Mouse (Mus musculus) embryonic facial prominence, embryonic 14.5 days (tissue): ENCODE data around the gene Cd5. TPM values are rescaled to one million over a fixed set of nuclear protein-coding genes. Genes with fewer than 3 reads are reported as not detected.

Source experiments
- ATAC-seq: fragments of 200-750 bp; cut with Nextera tagmentation; 2 replicates; pipeline ENCODE4 v1.8.0; 2017; ENCODE audit warnings: low read depth, moderate number of reproducible peaks, moderate TSS enrichment
- DNase-seq: peaks from one replicate; pipeline ENCODE4 v3.0.0-alpha.2; 2015; ENCODE audit warnings: low spot score
- H3K27ac ChIP-seq: fragments of 300-500 bp; sonication (generic); replicated peaks from 2 replicates; pipeline ENCODE4 v1.5.1; 2014; ENCODE audit warnings: low read depth, mild to moderate bottlenecking, low read length, moderate library complexity
- H3K27me3 ChIP-seq: fragments of 300-500 bp; sonication (generic); replicated peaks from 2 replicates; pipeline ENCODE4 v1.6.1; 2014; ENCODE audit warnings: low read length; ENCODE audit not compliant: control insufficient read depth, insufficient read depth
- H3K36me3 ChIP-seq: fragments of 300-500 bp; sonication (generic); 2 replicates; pipeline ENCODE4 v1.6.1; 2014; ENCODE audit warnings: low read length, mixed read lengths; ENCODE audit not compliant: control insufficient read depth, insufficient read depth
- H3K4me1 ChIP-seq: fragments of 300-500 bp; sonication (generic); 2 replicates; pipeline ENCODE4 v1.6.1; 2014; ENCODE audit warnings: antibody characterized with exemption, low read length; ENCODE audit not compliant: control insufficient read depth, insufficient read depth
- H3K4me2 ChIP-seq: fragments of 300-500 bp; sonication (generic); 2 replicates; pipeline ENCODE4 v1.6.1; 2014; ENCODE audit warnings: low read depth, mild to moderate bottlenecking, low read length, moderate library complexity, mixed read lengths
- H3K4me3 ChIP-seq: fragments of 300-500 bp; sonication (generic); 2 replicates; pipeline ENCODE4 v1.5.1; 2014; ENCODE audit warnings: low read depth, mild to moderate bottlenecking, low read length
- H3K9ac ChIP-seq: fragments of 300-500 bp; sonication (generic); 2 replicates; pipeline ENCODE4 v1.6.1; 2014; ENCODE audit warnings: low read depth, mild to moderate bottlenecking, low read length, moderate library complexity, mixed read lengths
- H3K9me3 ChIP-seq: fragments of 300-500 bp; sonication (generic); 2 replicates; pipeline ENCODE4 v1.6.1; 2016; ENCODE audit warnings: low read length; ENCODE audit not compliant: control insufficient read depth
- WGBS: fragments of 180-500 bp; shearing (Covaris S2); extraction: QIAGEN DNeasy Blood & Tissue Kit; methylation state at CpG from one replicate; pipeline ENCODE4 v1.1.7; 2014; 5-methylcytosine and 5-hydroxymethylcytosine counted together
- polyA plus RNA-seq: library from polyadenylated mRNA; unstranded; fragments of >200 nt; fragmentation: Nextera tagmentation; extraction: Ambion mirVana; gene quantifications from 2 replicates; pipeline ENCODE4 v1.2.1, GENCODE M21; 2014

The Cd5 gene
- polyA plus RNA-seq, 1 experiment from 2014 or later = 0.78 TPM

GRCm38 (mm10) chr19:10740641-10741440, 2.0 kb upstream of the Cd5 start:
- Histone ChIP-seq H3K36me3 (no peaks in the 10 kb centered on the region), H3K4me3 (no peak overlapping the region), H3K4me2 (no peak overlapping the region), H3K9ac (no peak overlapping the region), H3K4me1 (no peaks in the 10 kb centered on the region), H3K27me3 (no peaks in the 10 kb centered on the region), H3K27ac (no peak overlapping the region), H3K9me3 (no peaks in the 10 kb centered on the region)
- 0 out of 2 replicates have a peak, but pooled peaks have one; percentile 30 for ATAC-seq
- no peak for DNase-seq
- 35% methylated on average over 11 of the region's 11 CpGs for WGBS

- H3K4me2 ChIP-seq = no peak overlapping the region
- H3K36me3 ChIP-seq = no peaks in the 10 kb centered on the region
- no peaks in the 10 kb centered on the region for H3K9me3 ChIP-seq
- ATAC-seq (no peak), DNase-seq (no peak)
- H3K4me3 ChIP-seq = no peak overlapping the region
- H3K27me3 ChIP-seq = no peaks in the 10 kb centered on the region
- no peak overlapping the region for H3K27ac ChIP-seq
- H3K9ac ChIP-seq = no peak overlapping the region
- 81% methylated on average over 4 of the region's 4 CpGs for WGBS
- no peaks in the 10 kb centered on the region for H3K4me1 ChIP-seq
These were observed 1.1 kb upstream of the Cd5 start for GRCm38 (mm10) chr19:10739916-10740315.

DNA sequence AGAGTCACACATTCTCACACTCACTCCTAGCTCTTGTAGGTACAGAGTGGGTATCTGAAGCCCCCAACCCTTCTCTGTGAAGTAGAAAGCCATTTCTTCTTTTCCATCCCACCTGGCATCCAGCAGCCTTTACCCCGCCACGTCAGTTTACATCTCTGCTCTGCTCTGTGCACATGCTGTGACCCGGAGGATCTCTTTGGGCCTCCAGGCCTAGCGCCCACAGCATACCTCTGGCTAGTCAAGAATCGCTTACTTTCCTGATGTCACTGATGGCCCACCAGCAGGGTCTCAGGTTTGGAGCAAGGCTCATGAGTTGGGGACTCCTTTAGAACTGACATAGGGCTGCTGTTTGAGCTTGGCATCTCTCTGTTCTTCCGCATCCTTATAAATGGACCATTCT, 764 bp downstream of the Cd5 start:
- H3K27me3 ChIP-seq = no peaks in the 10 kb centered on the region
- no peaks in the 10 kb centered on the region for H3K9me3 ChIP-seq
- 89% methylated on average over 6 of the region's 6 CpGs for WGBS
- no peak for DNase-seq
- no peak overlapping the region for H3K9ac ChIP-seq
- no peak overlapping the region for H3K4me3 ChIP-seq
- H3K27ac ChIP-seq = no peak overlapping the region
- H3K36me3 ChIP-seq = no peaks in the 10 kb centered on the region
- no peak for ATAC-seq
- H3K4me2 ChIP-seq = no peak overlapping the region
- H3K4me1 ChIP-seq = no peaks in the 10 kb centered on the region

DNA sequence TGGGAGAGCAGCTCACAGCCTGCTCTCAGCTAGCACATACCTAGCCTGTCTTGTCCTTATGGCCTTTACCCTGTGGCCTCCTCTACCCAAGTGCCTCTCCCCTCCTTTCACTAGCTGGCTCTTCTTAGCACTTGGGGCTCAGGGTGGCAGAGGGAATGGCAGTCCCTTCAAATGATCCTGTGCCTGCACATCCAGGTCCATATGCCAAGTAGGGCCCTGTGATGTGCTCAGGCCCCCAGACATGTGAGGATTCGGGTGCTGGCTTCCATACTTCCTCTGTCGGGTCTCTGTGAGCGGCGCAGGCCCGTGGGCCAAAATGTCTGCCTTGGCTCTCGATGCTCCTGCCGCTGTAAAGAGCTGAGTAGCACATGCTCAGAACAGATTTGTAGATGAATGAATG, 2.9 kb downstream of the Cd5 start:
- DNase-seq = no peak
- H3K4me1 ChIP-seq = no peaks in the 10 kb centered on the region
- no peak for ATAC-seq
- 94% methylated on average over 7 of the region's 7 CpGs for WGBS
- H3K27me3 ChIP-seq = no peaks in the 10 kb centered on the region
- H3K4me3 ChIP-seq = no peak overlapping the region
- H3K27ac ChIP-seq = no peak overlapping the region
- no peak overlapping the region for H3K9ac ChIP-seq
- no peaks in the 10 kb centered on the region for H3K36me3 ChIP-seq
- H3K9me3 ChIP-seq = no peaks in the 10 kb centered on the region
- no peak overlapping the region for H3K4me2 ChIP-seq

- H3K9me3 ChIP-seq = no peaks in the 10 kb centered on the region
- H3K4me2 ChIP-seq = no peak overlapping the region
- DNase-seq (no peak), ATAC-seq (no peak)
- 86% methylated on average over 3 of the region's 3 CpGs for WGBS
- H3K4me3 ChIP-seq = no peak overlapping the region
- no peaks in the 10 kb centered on the region for H3K36me3 ChIP-seq
- no peaks in the 10 kb centered on the region for H3K4me1 ChIP-seq
- H3K27me3 ChIP-seq = no peaks in the 10 kb centered on the region
- no peak overlapping the region for H3K27ac ChIP-seq
- H3K9ac ChIP-seq = no peak overlapping the region
These were observed 3.7 kb downstream of the Cd5 start for GRCm38 (mm10) chr19:10735061-10735460.

GRCm38 (mm10) chr19:10734554-10734953, 4.2 kb downstream of the Cd5 start:
- 75% methylated on average over 7 of the region's 7 CpGs for WGBS
- H3K27me3 ChIP-seq = no peaks in the 10 kb centered on the region

DNA sequence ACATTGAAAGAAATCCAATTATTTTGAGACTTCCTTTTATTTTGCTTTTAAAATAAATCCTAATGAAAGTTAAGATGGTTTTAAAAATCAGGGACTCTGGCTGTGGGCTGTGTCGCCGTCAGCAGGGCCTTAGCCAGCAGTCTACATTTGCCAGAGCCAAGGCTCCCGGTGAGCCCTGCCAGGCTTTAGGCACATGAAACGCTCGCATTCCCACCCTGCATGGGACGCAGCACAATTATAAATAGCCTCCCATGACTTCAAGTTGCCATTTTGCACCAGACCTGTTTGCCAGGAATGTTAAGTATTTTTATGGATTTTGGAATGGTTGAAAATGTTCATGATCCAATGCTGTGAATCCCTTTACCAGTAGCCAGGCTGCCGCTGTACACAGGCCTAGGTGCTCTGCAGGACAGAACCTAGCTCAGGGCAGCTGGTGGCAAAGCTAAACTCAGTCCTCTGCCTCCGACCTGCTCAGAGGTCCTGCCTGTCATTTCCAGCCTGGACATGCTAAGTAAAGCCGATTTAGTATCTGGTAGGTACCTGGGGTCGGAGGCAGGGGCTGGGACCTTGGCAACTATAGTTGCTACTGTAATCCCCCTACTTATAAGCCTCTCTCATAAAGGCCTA, 5.2 kb downstream of the Cd5 start:
- no peaks in the 10 kb centered on the region for H3K36me3 ChIP-seq
- ATAC-seq (no peak), DNase-seq (no peak)
- H3K27ac ChIP-seq = no peak overlapping the region
- 78% methylated on average over 10 of the region's 10 CpGs for WGBS
- no peak overlapping the region for H3K4me2 ChIP-seq
- no peak overlapping the region for H3K9ac ChIP-seq
- H3K4me3 ChIP-seq = no peak overlapping the region
- H3K27me3 ChIP-seq = no peaks in the 10 kb centered on the region
- no peaks in the 10 kb centered on the region for H3K4me1 ChIP-seq
- H3K9me3 ChIP-seq = no peaks in the 10 kb centered on the region

More at GRCm38 (mm10) chr19:10734554-10734953, 4.2 kb downstream of the Cd5 start:
- Histone ChIP-seq H3K27ac (no peak overlapping the region), H3K4me3 (no peak overlapping the region), H3K9me3 (no peaks in the 10 kb centered on the region), H3K36me3 (no peaks in the 10 kb centered on the region), H3K9ac (no peak overlapping the region), H3K4me1 (no peaks in the 10 kb centered on the region), H3K4me2 (no peak overlapping the region)
- DNase-seq = no peak
- ATAC-seq = no peak

DNA sequence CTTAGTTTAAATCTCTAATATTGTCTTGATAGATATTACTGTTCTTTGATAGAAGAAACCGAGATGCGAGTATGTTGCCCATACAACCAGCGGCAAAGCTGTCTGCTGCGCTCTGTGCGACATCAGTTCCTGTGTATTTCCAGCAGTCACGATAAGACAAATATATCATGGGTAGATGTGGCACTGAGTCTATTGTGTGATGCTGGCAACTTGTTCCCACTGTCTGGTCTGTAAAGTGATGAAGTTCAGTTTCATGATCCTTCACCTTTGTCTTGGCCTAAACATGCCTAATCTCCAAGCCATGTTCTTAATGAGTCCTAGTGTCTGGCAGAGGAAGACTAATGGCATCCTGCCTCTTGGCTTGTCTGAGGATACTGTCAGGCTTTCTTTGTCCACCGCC, 6.1 kb downstream of the Cd5 start:
- DNase-seq = no peak
- no peak overlapping the region for H3K27ac ChIP-seq

GRCm38 (mm10) chr19:10731975-10732374, 6.8 kb downstream of the Cd5 start:
- no peak overlapping the region for H3K4me2 ChIP-seq
- H3K36me3 ChIP-seq = no peaks in the 10 kb centered on the region
- H3K4me3 ChIP-seq = no peak overlapping the region
- no peak overlapping the region for H3K27ac ChIP-seq
- H3K27me3 ChIP-seq = no peaks in the 10 kb centered on the region
- no peaks in the 10 kb centered on the region for H3K9me3 ChIP-seq
- H3K4me1 ChIP-seq = no peaks in the 10 kb centered on the region
- no peak for ATAC-seq
- H3K9ac ChIP-seq = no peak overlapping the region
- DNase-seq = no peak
- 90% methylated on average over 7 of the region's 7 CpGs for WGBS

More for the DNA sequence above, 6.1 kb downstream of the Cd5 start:
- no peak overlapping the region for H3K4me2 ChIP-seq
- H3K27me3 ChIP-seq = no peaks in the 10 kb centered on the region
- WGBS = 94% methylated on average over 7 of the region's 7 CpGs
- no peaks in the 10 kb centered on the region for H3K9me3 ChIP-seq
- no peaks in the 10 kb centered on the region for H3K36me3 ChIP-seq
- H3K4me3 ChIP-seq = no peak overlapping the region
- no peak for ATAC-seq
- H3K4me1 ChIP-seq = no peaks in the 10 kb centered on the region
- no peak overlapping the region for H3K9ac ChIP-seq
